Mouse (Mus musculus): ENCODE results near the gene Fcrl1. TPM values are rescaled to one million over a fixed set of nuclear protein-coding genes. Genes with fewer than 3 reads are reported as not detected.
"Not testable (repeated sequence)": the region's sequence is repeated elsewhere in the genome, so short reads cannot be mapped to it uniquely, and the experiment has no call there.

Gene Fcrl1
- 0.76 and 1.1 TPM in 2 replicates for polyA plus RNA-seq (2012; rRNA removed)

- peak; percentile 20 for DNase-seq (ENCODE audit: low read depth)
Observed at GRCm38 (mm10) chr3:87376195-87377165, at the start of gene Fcrl1. TSS of gene Fcrl1 (plus strand) at chr3:87376387.

DNA sequence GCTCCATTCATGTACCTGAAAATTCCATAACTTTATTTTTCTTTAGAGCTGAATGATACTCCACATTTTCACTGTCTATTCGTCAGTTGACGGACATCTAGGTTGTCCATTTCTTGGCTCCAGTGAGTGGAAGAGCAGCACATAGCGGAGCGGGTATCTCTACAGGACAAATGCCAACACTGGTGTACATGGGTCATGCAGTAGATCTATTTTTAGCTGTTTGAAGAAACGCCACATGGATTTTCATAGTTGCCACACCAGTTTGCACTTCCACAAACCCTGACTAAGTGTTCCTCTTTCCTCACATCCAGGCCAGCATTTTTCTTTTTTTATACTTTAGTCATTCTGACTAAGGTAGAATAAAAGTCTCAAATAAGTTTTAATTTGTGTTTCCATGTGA lies 38.3 kb upstream of the Fcrl1 start:
- no peak for DNase-seq (ENCODE audit: low read depth)

DNA sequence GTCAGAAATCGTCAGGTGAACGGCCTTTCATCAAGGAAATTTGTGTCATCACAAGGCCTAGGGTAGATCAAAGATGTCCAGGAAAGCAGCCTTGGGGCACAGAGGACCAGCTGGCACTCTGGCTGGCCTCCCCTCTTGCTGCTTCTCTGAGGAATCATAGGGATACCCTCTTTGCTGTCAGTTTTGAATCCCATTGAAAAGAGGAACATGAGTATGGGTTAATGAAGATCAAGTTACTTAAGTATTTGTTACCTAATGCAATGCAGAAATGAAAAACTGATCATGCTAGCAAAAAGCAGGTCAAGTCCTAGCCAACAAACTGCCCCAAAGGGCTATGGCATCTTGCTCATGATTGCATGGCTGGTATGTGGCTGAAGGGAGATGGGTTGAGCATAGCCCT lies 25.2 kb upstream of the Fcrl1 start:
- not testable (repeated sequence) for DNase-seq (ENCODE audit: low read depth)

- DNase-seq (ENCODE audit: low read depth) = no peak
Observed at GRCm38 (mm10) chr3:87357581-87357980, 18.6 kb upstream of the Fcrl1 start, which contains the start of gene Cd5l. TSS of gene Cd5l (plus strand) at chr3:87357881.

DNA sequence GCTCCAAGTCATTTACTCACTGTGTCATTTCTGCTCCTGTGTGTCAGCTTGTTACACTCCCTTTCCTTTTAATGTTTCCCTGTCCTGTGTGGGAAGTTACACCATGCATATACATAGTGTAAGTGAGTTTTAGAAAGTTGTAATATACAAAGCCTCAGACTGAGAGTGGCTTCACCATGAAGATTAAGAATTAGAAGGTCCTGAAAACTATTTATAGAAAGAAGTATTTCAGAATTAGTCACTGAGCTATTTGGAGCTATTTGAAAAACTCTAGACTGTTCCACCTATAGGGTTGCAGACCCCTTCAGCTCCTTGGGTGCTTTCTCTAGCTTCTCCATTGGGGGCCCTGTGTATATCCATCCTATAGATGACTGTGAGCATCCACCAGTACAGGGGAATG lies 17.0 kb upstream of the Fcrl1 start:
- no peak for DNase-seq (ENCODE audit: low read depth)

DNA sequence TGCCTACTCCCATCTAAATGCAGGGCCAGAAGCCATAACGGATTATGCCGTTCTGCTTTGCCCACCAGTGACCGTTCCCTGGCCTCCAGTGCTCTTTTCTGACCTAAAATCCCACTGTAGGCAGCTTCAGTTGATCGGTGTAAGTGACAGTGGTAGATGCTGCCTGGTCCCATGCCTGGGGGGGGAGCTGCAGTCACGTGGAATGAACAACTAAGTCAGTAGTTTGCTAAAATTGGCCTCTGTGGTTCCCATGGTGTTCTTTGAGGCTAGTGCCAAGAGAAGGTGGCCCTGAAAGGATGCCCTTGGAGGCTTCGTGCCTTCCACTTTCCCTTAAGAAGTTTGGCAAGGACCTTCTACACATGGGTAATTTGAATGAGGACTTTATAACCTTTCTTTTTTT lies 15.7 kb upstream of the Fcrl1 start:
- no peak for DNase-seq (ENCODE audit: low read depth)

DNA sequence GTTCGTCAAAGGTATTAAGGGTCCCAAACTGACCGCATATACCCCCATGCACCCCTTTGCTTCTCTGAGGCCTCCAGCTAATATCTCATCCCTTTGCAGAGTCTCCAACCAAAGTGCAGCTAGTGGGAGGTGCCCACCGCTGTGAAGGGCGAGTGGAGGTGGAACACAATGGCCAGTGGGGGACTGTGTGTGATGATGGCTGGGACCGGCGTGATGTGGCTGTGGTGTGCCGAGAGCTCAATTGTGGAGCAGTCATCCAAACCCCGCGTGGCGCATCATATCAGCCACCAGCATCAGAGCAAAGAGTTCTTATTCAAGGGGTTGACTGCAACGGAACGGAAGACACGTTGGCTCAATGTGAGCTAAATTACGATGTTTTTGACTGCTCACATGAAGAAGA lies 10.5 kb upstream of the Fcrl1 start:
- no peak for DNase-seq (ENCODE audit: low read depth)

- DNase-seq (ENCODE audit: low read depth) = no peak
Observed at GRCm38 (mm10) chr3:87367511-87367910, 8.7 kb upstream of the Fcrl1 start.

- DNase-seq (ENCODE audit: low read depth) = no peak
Observed at GRCm38 (mm10) chr3:87369181-87369580, 7.0 kb upstream of the Fcrl1 start.

- peak; percentile 64 for DNase-seq (ENCODE audit: low read depth)
Observed at GRCm38 (mm10) chr3:87377228-87377627, 1.0 kb downstream of the Fcrl1 start.

DNA sequence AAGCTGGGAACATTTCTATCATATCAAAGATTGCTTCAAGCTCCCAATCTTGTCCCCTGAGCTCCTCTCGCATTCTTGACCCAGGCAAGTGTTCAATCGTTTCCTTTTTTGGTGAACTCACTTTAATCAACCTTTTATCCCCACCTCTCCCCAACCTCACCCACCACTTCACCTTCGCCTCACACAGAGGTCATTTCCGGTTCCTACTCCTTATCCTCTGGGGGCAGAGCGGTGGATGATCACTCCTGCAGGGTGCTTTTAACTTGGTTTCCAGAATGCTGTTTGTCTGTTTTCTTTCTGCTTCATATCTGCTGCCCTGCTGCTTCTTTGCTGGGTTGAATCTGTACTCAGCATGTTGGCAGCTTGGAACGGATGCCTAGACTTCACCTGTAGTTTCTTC lies 1.5 kb downstream of the Fcrl1 start:
- DNase-seq (ENCODE audit: low read depth) = no peak

DNA sequence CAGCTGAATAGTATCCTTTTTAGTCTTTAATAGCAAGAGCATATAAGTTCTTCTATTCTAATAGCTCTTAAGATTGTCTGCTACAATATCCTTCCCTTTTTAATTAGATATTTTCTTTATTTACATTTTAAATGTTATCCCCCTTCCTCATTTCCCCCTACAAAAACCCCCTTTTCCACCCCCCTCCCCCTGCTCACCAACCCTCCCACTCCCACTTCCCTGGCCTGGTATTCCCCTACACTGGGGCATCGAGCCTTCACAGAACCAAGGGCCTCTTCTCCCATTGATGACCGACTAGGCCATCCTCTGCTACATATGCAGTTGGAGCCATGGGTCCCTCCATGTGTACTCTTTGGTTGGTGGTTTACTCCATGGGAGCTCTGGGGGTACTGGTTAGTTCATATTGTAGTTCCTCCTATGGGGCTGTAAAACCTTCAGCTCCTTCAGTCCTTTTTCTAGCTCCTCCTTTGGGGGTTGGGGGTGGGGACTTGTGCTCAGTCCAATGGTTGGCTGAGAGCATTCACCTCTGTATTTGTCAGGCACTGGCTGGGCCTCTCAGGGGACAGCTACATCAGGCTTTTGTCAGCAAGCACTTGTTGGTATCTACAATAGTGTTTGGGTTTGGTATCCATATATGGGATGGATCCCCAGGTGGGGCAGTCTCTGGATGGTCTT lies 3.6 kb downstream of the Fcrl1 start:
- DNase-seq (ENCODE audit: low read depth) = not testable (repeated sequence)

GRCm38 (mm10) chr3:87381806-87382712 lies 5.9 kb downstream of the Fcrl1 start:
- DNase-seq (ENCODE audit: low read depth) = no peak

DNA sequence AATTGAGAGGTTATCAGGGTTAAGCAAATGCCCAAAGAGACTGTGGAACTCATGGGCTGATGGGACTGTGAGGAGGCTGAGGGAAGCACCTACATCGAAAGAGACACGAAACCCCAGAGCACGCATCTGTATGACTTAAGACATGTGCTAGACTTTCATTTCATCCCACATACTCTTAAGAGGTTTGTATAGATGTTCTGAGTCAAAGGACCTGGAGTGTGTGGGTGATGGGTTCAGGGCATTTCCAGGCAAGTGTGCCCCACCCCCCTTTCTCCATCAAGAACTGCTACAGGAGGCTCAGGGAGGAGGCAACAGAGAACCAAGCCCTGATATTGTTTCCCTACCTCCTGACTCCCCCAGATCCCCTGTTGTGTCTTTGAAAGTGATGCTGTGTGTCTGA lies 7.1 kb downstream of the Fcrl1 start:
- no peak for DNase-seq (ENCODE audit: low read depth)

- no peak for DNase-seq (ENCODE audit: low read depth)
Observed at GRCm38 (mm10) chr3:87385105-87385504, 8.9 kb downstream of the Fcrl1 start.

- no peak for DNase-seq (ENCODE audit: low read depth)
Observed at GRCm38 (mm10) chr3:87390935-87391334, 14.7 kb downstream of the Fcrl1 start.

DNA sequence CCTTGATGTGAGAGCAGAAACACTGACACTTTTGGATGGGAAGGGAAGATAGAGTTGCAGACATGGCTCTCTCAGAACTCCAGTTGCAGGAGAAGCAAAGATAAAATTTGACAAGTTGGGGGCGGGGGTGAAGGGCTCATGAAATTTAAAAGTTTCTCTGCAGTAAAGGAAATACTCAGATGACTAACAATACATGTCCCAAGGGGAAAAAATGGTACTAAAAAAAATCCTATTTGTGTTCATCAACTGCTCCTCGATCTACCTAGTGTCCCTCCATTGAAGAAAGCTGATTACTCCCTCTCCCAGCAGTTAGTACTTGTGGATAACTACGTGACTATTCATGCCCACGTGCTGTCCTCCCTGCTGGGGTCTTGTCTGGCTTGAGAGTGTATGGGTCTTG lies 22.6 kb downstream of the Fcrl1 start:
- no peak for DNase-seq (ENCODE audit: low read depth)

DNA sequence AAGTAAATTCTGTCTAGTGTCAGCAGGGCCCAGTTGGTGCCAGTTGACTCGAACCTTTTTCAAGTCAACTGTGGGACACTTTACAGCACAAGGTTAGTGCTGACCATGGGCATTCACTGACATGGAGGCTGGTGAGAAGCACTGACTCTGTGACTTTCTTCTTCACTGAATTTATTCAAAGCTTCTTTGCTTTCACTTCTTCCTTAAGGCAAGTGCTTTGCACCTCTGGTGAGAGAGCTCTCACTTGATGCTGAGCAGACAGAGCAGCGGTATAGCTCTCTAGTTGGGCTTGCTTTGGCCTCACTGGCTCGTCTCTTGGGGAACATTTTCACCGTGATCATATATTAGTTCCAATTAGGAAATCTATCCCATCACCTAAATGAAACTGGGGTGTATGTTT lies 23.7 kb downstream of the Fcrl1 start:
- DNase-seq (ENCODE audit: low read depth) = no peak

DNA sequence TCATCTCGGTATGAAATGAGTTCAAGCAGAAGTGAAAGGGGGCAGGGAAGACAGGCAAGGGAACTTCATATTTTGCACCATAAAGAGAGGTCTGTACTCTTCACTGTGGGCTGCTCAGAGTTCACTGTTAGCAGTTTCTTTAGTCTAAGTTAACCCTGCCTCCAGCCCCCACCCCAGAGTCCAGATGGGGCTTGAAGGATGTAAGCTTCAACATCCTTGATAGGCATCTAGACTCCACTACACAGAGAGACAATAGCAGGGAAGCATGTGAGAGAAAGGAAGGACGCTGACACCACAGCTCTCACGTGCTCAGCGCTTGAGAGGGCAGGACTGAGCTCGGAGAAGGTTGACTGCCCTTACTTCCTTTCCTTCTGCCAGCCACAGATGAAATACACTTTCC lies 25.1 kb downstream of the Fcrl1 start:
- no peak for DNase-seq (ENCODE audit: low read depth)

DNA sequence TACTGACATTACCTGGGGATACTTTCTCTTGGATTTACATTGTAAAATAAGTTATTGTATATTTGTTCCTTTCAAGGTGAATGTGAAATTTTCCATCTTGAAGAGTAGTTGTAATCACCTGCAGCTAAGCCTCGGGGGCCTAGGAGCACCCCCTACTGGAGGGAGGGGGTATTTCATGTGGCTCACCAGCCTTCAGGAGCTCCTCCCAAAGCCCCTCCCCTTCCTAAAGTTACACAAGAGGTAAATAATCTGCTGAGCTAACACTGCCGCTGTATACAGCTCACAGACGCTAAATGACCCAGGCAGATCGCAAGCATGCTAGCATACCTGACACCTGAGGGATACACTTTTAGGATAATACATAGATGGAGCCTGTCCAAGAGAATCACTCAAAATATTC lies 32.0 kb downstream of the Fcrl1 start:
- no peak for DNase-seq (ENCODE audit: low read depth)

DNA sequence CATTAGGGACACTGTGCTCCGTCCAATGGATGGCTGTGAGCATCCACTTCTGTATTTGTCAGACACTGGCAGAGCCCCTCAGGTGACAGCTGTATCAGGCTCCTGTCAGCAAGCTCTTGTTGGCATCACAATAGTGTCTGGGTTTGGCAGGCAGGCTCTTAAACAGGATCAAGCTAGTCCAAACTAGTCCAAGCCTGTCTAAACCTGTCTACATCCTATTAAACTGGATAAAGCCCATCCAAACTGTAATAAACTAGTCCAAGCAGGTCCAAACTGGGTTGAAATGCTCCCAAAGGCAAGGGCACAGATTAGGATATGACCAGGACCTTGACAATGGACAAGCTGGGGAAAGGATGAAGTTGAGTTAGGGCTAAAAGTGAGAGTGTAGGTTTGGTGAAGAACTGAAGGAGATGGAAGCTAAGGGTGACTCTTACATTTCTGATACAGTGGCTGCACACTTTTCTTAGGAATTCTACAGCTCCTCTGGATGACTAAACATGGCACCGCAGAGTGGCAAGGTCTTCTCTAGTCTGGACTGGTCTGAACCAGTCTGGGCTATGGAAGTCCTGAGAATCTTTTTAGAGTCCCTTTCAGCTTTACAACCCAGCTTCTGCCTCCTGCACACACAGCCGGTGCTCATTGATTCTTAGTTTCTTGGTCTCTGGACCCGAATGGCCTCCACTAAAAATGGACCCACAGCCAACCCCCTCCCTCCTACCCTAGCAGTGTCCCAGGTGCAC lies 33.2 kb downstream of the Fcrl1 start:
- no peak for DNase-seq (ENCODE audit: low read depth)
